8 mouse cellular contexts compared by ENCODE assay signal in the genomic region with DNA sequence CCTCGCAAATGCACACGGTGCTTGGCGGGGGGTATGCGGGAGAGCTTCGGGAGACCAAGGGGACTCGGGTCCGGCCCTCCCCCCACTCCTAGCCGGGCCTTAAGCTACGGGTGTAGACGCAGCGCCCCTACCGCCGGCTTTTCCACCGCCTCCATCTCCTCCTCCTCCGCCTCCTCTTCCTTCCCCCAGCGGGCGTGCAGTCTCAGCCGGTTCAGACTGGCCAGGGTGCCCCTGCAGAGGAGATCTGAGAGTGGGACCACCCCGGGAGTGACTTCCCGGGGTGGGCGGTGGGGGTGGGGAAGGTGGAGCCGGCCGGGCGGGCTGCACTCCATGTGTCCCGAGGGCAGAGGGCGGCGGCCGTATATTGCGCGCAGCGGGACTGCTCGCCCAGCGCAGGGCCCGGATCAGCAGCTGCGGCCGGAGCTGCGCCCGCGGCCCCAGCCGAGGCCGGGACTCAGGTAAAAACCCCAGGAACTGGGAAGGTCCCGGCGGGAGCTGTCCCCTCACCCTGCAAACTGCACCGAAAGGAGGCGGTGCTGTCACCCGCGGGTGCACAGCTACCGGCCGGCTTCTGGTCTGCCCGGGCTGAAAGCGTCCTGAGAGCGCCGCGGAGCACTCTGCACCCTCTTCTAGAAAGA. TPM values are rescaled to one million over a fixed set of nuclear protein-coding genes. Genes with fewer than 3 reads are reported as not detected.
DNase-seq lines count a peak whose midpoint lies in the region; ATAC-seq and TF ChIP-seq lines count a peak whose summit lies in the region.

A gene (plus strand): TSS at position 180 of the 638 bp plus-strand sequence.

- H3K27ac ChIP-seq in brown adipose tissue, adult 24 weeks (replicated peaks; ENCODE audit: low read depth, low read length), result no peak within 1 kb of the TSS
- H3K27ac ChIP-seq in forebrain, embryonic 10.5 days, result peak within 1 kb of the TSS; percentile 80
- H3K27ac ChIP-seq in heart, postnatal 0 days (ENCODE audit: low read depth), result no peak within 1 kb of the TSS
- peak within 1 kb of the TSS; percentile 60; the same call in 1 of the 2 replicates for H3K27ac ChIP-seq in lung, embryonic 14.5 days (ENCODE audit: low read depth)

- DNase-seq in Muller cell, postnatal 12 days (ENCODE audit: inconsistent ontology term), result peak; percentile 72
- peak; percentile 65 for DNase-seq in forebrain, embryonic 10.5 days (ENCODE audit: extremely low spot score, low spot score)
- peak; percentile 61 for DNase-seq in heart, postnatal 0 days (ENCODE audit: low spot score)
- DNase-seq in kidney, postnatal 25 days, result peak; percentile 82 to 94
- peak; percentile 90 for DNase-seq in lung, embryonic 14.5 days

- H3K9me3 ChIP-seq in forebrain, embryonic 10.5 days, result no peaks in the 10 kb centered on the region
- H3K9me3 ChIP-seq in heart, postnatal 0 days (replicated peaks; ENCODE audit: control insufficient read depth, low read length), result no peaks in the 10 kb centered on the region
- no peaks in the 10 kb centered on the region for H3K9me3 ChIP-seq in lung, embryonic 14.5 days (ENCODE audit: low read depth, low read length)

- TF ChIP-seq EP300 in heart, postnatal 0 days (IDR thresholded peaks at IDR 0.05; ENCODE audit: low read depth), result no peak

- WGBS in forebrain, embryonic 10.5 days, result under 1% methylated on average over 54 of the region's 54 CpGs
- WGBS in heart, postnatal 0 days, result under 1% methylated on average over 51 of the region's 54 CpGs
- under 1% methylated on average over 53 of the region's 54 CpGs for WGBS in lung, embryonic 14.5 days

- H3K4me2 ChIP-seq in heart, postnatal 0 days (ENCODE audit: low read depth, low read length), result peak within 1 kb of the TSS; percentile 96
- H3K4me2 ChIP-seq in lung, embryonic 14.5 days, result peak within 1 kb of the TSS; percentile 94

- H3K27me3 ChIP-seq in forebrain, embryonic 10.5 days (ENCODE audit: poor library complexity, severe bottlenecking), result peaks cover 63% of the 10 kb centered on the region
- H3K27me3 ChIP-seq in heart, postnatal 0 days (ENCODE audit: control insufficient read depth, insufficient read depth, low read length), result peaks cover 16% of the 10 kb centered on the region
- H3K27me3 ChIP-seq in lung, embryonic 14.5 days (ENCODE audit: insufficient read depth, low read length), result peaks cover 6% of the 10 kb centered on the region; the same call in 1 of the 2 replicates

- H3K4me3 ChIP-seq in brown adipose tissue, adult 24 weeks (ENCODE audit: insufficient read depth, low read depth, low read length), result peak within 1 kb of the TSS; percentile 64
- peak within 1 kb of the TSS; percentile 76 for H3K4me3 ChIP-seq in forebrain, embryonic 10.5 days
- H3K4me3 ChIP-seq in heart, postnatal 0 days (ENCODE audit: low read depth, low read length), result peak within 1 kb of the TSS; percentile 65
- H3K4me3 ChIP-seq in lung, embryonic 14.5 days (ENCODE audit: low read depth, low read length), result peak within 1 kb of the TSS; percentile 61

- peak within 1 kb of the TSS; percentile 62 for H3K9ac ChIP-seq in heart, postnatal 0 days (replicated peaks; ENCODE audit: low read depth, low read length)
- H3K9ac ChIP-seq in lung, embryonic 14.5 days, result peak within 1 kb of the TSS; percentile 68

- H3K36me3 ChIP-seq in forebrain, embryonic 10.5 days (replicated peaks), result no peaks in the 10 kb centered on the region
- H3K36me3 ChIP-seq in heart, postnatal 0 days (replicated peaks; ENCODE audit: control insufficient read depth, insufficient read depth, low read length), result no peaks in the 10 kb centered on the region
- H3K36me3 ChIP-seq in lung, embryonic 14.5 days (ENCODE audit: insufficient read depth), result no peaks in the 10 kb centered on the region

- ATAC-seq in heart, postnatal 0 days (ENCODE audit: insufficient read depth, low read depth), result peak; percentile 84
- ATAC-seq in lung, embryonic 14.5 days (ENCODE audit: insufficient read depth), result peak; percentile 96
- ATAC-seq in neutrophil, adult 5-6 weeks (ENCODE audit: extremely low read depth, insufficient number of reproducible peaks, low FRiP score, poor library complexity, severe bottlenecking), result 0 out of 2 replicates have a peak, but pooled peaks have one; percentile 13
- ATAC-seq in monocyte, adult 5-6 weeks (replicated peaks; ENCODE audit: insufficient number of reproducible peaks, low FRiP score, low TSS enrichment, poor library complexity, severe bottlenecking), result no peak

- TF ChIP-seq CTCF in heart, postnatal 0 days (IDR thresholded peaks at IDR 0.05; ENCODE audit: low read depth), result peak; percentile 33; the same call in 1 of the 2 replicates
- peak; percentile 65 for TF ChIP-seq CTCF in lung, embryonic 14.5 days (IDR thresholded peaks at IDR 0.05; ENCODE audit: low read depth)

- H3K4me1 ChIP-seq in brown adipose tissue, adult 24 weeks (ENCODE audit: control insufficient read depth, insufficient read depth, insufficient read length, low read length), result peaks cover 4% of the 10 kb centered on the region
- peaks cover 21% of the 10 kb centered on the region for H3K4me1 ChIP-seq in forebrain, embryonic 10.5 days
- H3K4me1 ChIP-seq in heart, postnatal 0 days (ENCODE audit: control insufficient read depth, insufficient read depth), result no peaks in the 10 kb centered on the region
- no peaks in the 10 kb centered on the region for H3K4me1 ChIP-seq in lung, embryonic 14.5 days (ENCODE audit: insufficient read depth)

RNA-seq across cellular contexts. Expression of the gene that starts here (rescaled TPM):
- polyA plus RNA-seq in brown adipose tissue, adult 24 weeks (2012; ENCODE audit: insufficient read depth, insufficient read length, missing spikeins), result 1.1 and 1.2 TPM in 2 replicates
- 0.09 and 0.29 TPM in 2 replicates for polyA plus RNA-seq in forebrain, embryonic 10.5 days (2016; fragmentation: Nextera tagmentation; extraction: Ambion mirVana)
- total RNA-seq in heart, postnatal 0 days (2014; rRNA removed; ENCODE audit: low replicate concordance), result 1.6 and 2.0 TPM in 2 replicates
- 0.77 and 0.86 TPM in 2 replicates for polyA plus RNA-seq in heart, postnatal 0 days (2015; fragmentation: Nextera tagmentation; extraction: Ambion mirVana)
- polyA plus RNA-seq in lung, embryonic 14.5 days (2014; fragmentation: Nextera tagmentation; extraction: Ambion mirVana), result 6.3 and 6.9 TPM in 2 replicates
- total RNA-seq in neutrophil, adult 5-6 weeks (2017), result not detected in 2 replicates
- not detected in 3 replicates for total RNA-seq in monocyte, adult 5-6 weeks (2017)

Comparison
In these comparisons a context has a peak if more than half of its experiments do, and no peak if none do; other contexts are left out.
1. Peak in DNase-seq, H3K4me3 ChIP-seq and H3K27ac ChIP-seq in forebrain, embryonic 10.5 days; RNA of the gene not detected or under 1 TPM.
2. Peak in ATAC-seq in neutrophil, adult 5-6 weeks; RNA of the gene not detected or under 1 TPM.